Comparison of ENCODE assay signal across 8 mouse cellular contexts in the genomic region with DNA sequence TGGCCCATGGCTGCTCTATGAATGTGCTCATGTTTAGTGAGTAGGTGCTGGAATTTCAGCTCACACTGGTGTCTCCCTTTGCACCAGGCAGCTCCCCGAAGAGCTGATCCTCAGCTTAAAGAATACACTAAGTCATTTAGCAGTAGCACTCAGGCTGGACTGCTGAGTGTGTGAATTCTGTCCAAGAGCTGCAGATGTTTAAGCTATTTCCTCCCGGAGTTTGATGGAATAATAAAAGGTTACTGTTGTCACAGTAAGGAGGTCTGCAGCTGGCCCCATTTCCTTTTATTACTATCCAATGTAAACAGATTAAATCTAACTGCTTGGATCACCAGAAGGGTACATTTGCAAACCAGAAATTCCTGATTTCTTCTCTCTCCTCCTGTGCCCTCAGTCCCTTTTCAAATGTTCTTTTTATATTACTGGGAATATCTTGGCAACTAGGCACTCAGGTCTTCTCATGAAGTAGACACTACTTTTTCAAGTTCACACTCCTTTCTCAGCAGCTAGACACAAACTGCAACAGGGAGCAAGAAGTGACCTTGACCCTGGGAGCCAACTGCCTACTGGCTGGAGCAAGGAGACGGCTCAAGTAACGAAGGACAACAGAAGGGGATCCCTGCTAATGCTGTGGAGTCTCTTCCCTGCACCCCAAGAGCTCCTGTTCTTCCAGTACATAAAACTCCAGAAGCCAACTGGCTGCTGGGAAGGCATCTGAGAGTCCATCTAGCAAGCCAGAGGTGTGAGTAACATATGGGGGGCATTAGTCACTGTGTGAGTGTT.
DNase-seq lines count a peak whose midpoint lies in the region; ATAC-seq lines count a peak whose summit lies in the region.
"Had no signal": no experiment of that assay in that cellular context is flagged by ENCODE, and none has a peak within 500 bp of the region (broad histone marks: within the 10 kb centered on the region; RNA-seq: fewer than 3 reads in every experiment).

No protein-coding gene starts in this region.

- H3K9ac ChIP-seq in kidney, embryonic 14.5 days (ENCODE audit: low read depth, low read length), result no peak overlapping the region
- H3K9ac ChIP-seq in embryonic facial prominence, embryonic 14.5 days (ENCODE audit: low read depth, low read length), result 0 out of 2 replicates have a peak overlapping the region, but pooled peaks have one; percentile 10
- no peak overlapping the region; the same call in 1 of the 2 replicates for H3K9ac ChIP-seq in heart, embryonic 15.5 days
- no peak overlapping the region for H3K9ac ChIP-seq in limb, embryonic 15.5 days

- H3K4me1 ChIP-seq in kidney, embryonic 14.5 days (ENCODE audit: control insufficient read depth, insufficient read depth, low read length), result peaks cover 30% of the 10 kb centered on the region
- peaks cover 12% of the 10 kb centered on the region for H3K4me1 ChIP-seq in embryonic facial prominence, embryonic 14.5 days (ENCODE audit: control insufficient read depth, insufficient read depth, low read length)
- peaks cover 22% of the 10 kb centered on the region for H3K4me1 ChIP-seq in heart, embryonic 15.5 days (replicated peaks)
- peaks cover 29% of the 10 kb centered on the region for H3K4me1 ChIP-seq in limb, embryonic 15.5 days

- WGBS in kidney, embryonic 14.5 days, result 16% methylated on average over 4 of the region's 4 CpGs
- 43% methylated on average over 4 of the region's 4 CpGs for WGBS in embryonic facial prominence, embryonic 14.5 days
- 47% methylated on average over 4 of the region's 4 CpGs for WGBS in heart, embryonic 15.5 days
- 28% methylated on average over 4 of the region's 4 CpGs for WGBS in limb, embryonic 15.5 days

- no peak for DNase-seq in kidney, adult 11 months
- peak; percentile 82 for DNase-seq in embryonic facial prominence, embryonic 14.5 days (ENCODE audit: low spot score)
- no peak for DNase-seq in testis, postnatal 10 days (ENCODE audit: low spot score)
- no peak for DNase-seq in right cerebral cortex, adult 2 months (ENCODE audit: low spot score in 2 of 2)

- peak overlapping the region; percentile 79 for H3K27ac ChIP-seq in kidney, embryonic 14.5 days (ENCODE audit: low read depth, low read length)
- peak overlapping the region; percentile 61 for H3K27ac ChIP-seq in embryonic facial prominence, embryonic 14.5 days (replicated peaks; ENCODE audit: low read depth, low read length)
- H3K27ac ChIP-seq in heart, embryonic 15.5 days, result peak overlapping the region; percentile 60
- peak overlapping the region; percentile 63 for H3K27ac ChIP-seq in limb, embryonic 15.5 days
- H3K27ac ChIP-seq: macrophage had no signal

- no peak overlapping the region for H3K4me3 ChIP-seq in kidney, embryonic 14.5 days (ENCODE audit: low read length)
- H3K4me3 ChIP-seq in embryonic facial prominence, embryonic 14.5 days (ENCODE audit: low read depth, low read length), result no peak overlapping the region
- H3K4me3 ChIP-seq in heart, embryonic 15.5 days, result no peak overlapping the region
- H3K4me3 ChIP-seq in limb, embryonic 15.5 days, result no peak overlapping the region

- ATAC-seq in kidney, embryonic 14.5 days (ENCODE audit: low FRiP score, low TSS enrichment), result peak; percentile 72; the same call in 1 of the 2 replicates
- peak; percentile 53 for ATAC-seq in embryonic facial prominence, embryonic 14.5 days (ENCODE audit: low read depth)
- ATAC-seq in heart, embryonic 15.5 days (replicated peaks; ENCODE audit: insufficient number of reproducible peaks, insufficient read depth, low FRiP score, low read depth), result no peak
- ATAC-seq in limb, embryonic 15.5 days (ENCODE audit: insufficient number of reproducible peaks, low FRiP score, low TSS enrichment, low read depth), result peak; percentile 58; the same call in 1 of the 2 replicates

- H3K4me2 ChIP-seq in kidney, embryonic 14.5 days (replicated peaks; ENCODE audit: low read depth, low read length), result no peak overlapping the region
- no peak overlapping the region for H3K4me2 ChIP-seq in embryonic facial prominence, embryonic 14.5 days (ENCODE audit: low read depth, low read length)
- H3K4me2 ChIP-seq in heart, embryonic 15.5 days, result no peak overlapping the region
- H3K4me2 ChIP-seq in limb, embryonic 15.5 days, result no peak overlapping the region

- H3K9me3 ChIP-seq in kidney, embryonic 14.5 days (ENCODE audit: control insufficient read depth, low read length), result no peaks in the 10 kb centered on the region
- H3K9me3 ChIP-seq in embryonic facial prominence, embryonic 14.5 days (ENCODE audit: control insufficient read depth, low read length), result 0 out of 2 replicates have a peak, but pooled peaks cover 5% of the 10 kb centered on the region
- no peaks in the 10 kb centered on the region for H3K9me3 ChIP-seq in heart, embryonic 15.5 days (replicated peaks)
- H3K9me3 ChIP-seq in limb, embryonic 15.5 days, result no peaks in the 10 kb centered on the region

- no peaks in the 10 kb centered on the region for H3K36me3 ChIP-seq in kidney, embryonic 14.5 days (ENCODE audit: control insufficient read depth, insufficient read depth, low read length)
- H3K36me3 ChIP-seq in embryonic facial prominence, embryonic 14.5 days (ENCODE audit: control insufficient read depth, insufficient read depth, low read length), result 0 out of 2 replicates have a peak, but pooled peaks cover 15% of the 10 kb centered on the region
- H3K36me3 ChIP-seq in heart, embryonic 15.5 days, result 0 out of 2 replicates have a peak, but pooled peaks cover 3% of the 10 kb centered on the region
- 0 out of 2 replicates have a peak, but pooled peaks cover 4% of the 10 kb centered on the region for H3K36me3 ChIP-seq in limb, embryonic 15.5 days

- no peaks in the 10 kb centered on the region for H3K27me3 ChIP-seq in kidney, embryonic 14.5 days (ENCODE audit: control insufficient read depth, insufficient read depth, low read length)
- H3K27me3 ChIP-seq in embryonic facial prominence, embryonic 14.5 days (replicated peaks; ENCODE audit: control insufficient read depth, insufficient read depth, low read length), result no peaks in the 10 kb centered on the region
- no peaks in the 10 kb centered on the region for H3K27me3 ChIP-seq in heart, embryonic 15.5 days
- H3K27me3 ChIP-seq in limb, embryonic 15.5 days, result no peaks in the 10 kb centered on the region
